Mouse (Mus musculus): ENCODE data around the gene Gemin6.
"Not testable (repeated sequence)": the region's sequence is repeated elsewhere in the genome, so short reads cannot be mapped to it uniquely, and the experiment has no call there.

Gemin6 gene

DNA sequence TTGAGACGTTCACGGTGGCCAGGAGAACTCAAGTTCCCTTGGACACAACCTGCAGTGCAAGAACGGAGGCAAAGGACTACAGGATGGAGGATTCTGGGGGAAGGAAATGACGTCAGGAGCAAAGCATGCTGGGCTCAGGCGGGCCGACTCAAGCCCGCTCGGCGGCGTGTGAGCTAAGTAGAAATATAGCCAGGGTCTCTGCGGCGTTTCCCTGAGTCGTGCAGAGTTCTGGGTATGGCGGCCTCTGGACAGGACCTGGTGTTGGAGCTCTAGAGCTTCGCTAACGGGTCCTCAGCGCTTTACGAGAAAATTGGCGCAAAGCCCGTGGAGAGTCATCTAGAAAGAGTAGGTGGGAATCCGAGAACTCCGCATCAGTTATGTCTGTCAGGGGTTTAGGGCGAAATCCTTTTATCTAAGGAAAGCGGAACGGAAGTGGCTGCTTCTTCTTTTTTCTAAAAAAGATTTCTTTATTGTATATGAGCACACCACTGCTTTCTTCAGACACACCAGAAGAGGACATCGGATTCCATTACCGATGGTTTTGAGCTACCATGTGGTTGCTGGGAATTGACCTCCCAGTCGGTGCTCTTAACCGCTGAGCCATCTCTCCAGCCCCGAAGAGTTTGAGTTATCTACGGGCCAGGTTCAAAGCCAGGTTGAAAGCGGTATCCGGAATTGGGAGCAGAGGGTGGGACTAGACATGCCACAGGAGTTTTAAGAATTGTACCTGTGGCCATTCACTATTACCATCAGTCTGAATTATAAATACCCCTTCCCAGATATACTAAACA lies at the start of gene Gemin6:
Gene Gemin6, plus strand, starts transcription at position 116 of the 791 bp plus-strand sequence.
- DNase-seq (ENCODE audit: low spot score in 2 of 2), result peak; percentile 77 to 87

DNA sequence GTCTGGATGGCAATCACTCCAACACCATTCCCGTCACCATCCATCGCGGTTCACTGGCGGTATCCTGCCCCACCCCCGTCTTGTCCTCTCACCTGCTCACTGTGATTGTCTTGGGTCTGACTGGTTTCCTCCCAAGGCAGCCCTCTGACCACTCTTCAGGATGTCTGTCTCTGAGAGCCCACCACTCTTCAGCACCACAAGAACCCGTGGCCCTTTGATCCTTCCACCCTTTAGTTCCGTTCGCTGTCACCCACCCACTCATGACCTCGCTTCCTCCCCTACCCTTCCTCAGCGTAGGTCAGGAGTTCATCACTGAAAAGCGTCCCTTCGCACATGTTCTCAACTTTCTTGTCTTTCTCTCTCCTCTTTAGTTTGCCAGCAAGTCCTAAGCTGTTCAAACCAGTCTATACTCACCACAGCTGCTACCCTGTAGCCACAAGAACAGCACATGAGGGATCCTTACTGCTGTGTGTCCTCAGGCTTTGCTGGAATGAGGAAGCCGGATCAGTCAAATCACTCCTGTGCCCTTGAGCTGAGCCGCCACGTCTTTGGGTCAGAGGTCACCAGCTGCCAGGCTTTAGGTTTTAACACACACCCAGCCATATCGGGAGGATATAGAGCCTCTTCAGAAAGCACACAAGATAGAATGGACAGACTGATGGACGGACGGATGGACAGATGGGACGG lies 49.4 kb upstream of the Gemin6 start:
- no peak for DNase-seq (ENCODE audit: low spot score in 2 of 2)

DNA sequence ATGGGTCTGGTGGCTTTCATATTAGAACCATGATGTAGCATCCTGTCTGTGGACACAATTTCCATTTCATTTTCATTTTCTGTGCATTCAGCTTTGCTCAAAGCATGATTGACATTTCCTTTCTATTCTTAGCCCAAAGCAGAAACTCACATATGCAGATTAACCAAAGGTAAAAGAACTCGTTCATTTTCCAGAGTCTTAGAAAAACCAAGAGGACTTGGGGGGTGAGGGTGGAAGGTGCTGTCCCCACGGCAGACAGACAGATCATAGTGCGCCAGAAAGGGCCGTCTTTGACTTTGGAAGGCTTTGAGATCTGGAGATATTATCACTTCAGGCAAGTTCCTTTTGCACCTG lies 48.9 kb upstream of the Gemin6 start:
- no peak for DNase-seq (ENCODE audit: low spot score in 2 of 2)

DNA sequence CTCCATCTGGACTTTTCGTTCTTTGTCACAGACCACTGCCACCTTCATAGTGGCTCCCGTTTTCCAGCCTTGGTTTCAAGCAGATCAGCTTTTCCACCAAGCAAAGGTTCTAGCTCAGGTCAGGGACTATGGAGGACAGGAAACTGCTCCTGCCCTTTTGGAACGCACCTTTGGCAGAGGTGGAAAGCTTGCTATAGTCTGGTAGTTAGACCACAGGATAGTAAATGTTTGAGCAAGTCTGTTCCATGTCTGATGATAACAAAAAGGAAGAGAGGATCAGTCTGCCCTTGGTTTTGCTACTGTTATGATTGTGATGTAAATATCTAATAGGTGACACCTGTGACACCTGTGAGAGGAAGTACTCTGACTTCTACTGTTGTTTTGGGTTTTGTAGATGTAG lies 48.3 kb upstream of the Gemin6 start:
- no peak for DNase-seq (ENCODE audit: low spot score in 2 of 2)

DNA sequence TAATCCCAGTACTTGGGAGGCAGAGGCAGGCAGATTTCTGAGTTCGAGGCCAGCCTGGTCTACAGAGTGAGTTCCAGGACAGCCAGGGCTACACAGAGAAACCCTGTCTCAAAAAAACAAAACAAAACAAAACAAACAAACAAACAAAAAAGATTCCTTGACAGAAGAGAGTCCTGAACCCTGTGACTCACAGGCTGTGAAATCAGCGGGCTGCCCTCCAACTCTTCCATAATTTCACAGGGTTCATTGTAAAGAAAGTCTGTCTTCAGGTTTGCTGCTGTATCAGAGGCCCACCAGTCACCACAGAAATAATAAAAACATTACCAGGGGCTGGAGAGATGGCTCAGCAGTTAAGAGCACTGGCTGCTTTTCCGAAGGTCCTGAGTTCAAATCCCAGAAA lies 45.4 kb upstream of the Gemin6 start:
- DNase-seq (ENCODE audit: low spot score in 2 of 2), result not testable (repeated sequence)

DNA sequence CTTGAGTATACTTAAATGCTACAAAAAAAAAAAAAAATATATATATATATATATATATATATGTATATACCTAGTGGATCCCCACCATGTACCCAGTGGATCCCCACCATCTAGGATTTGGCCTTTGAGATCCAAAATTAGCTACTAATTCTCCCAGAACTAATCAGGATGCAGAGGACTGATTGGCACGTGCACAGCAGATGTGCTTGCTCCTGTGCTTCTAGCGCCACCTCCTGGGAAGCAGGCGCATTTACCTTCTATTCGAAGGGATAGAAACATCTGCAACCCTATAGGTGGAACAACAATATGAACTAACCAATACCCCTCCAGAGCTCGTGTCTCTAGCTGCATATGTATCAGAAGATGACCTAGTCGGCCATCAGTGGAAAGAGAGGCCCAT lies 44.3 kb upstream of the Gemin6 start:
- DNase-seq (ENCODE audit: low spot score in 2 of 2), result peak; percentile 62 to 83

DNA sequence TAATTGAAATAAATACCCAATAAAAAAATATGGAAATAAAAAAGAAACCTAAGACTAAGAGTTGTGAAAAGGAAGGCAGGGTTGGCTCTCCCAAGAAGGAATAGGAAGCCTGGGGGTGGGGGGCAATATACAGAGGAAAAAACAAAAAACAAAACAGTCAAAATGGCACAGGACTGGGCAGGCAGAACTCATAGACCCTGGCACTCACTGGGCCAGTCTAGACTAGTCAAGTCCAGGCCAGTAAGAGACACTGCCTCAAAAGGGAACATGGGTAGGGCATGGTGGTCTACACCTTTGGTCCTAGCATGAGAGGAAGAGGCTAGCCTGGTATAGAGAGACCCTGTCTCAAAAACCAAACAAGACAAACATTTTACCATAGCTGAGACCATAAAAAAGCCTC lies 43.8 kb upstream of the Gemin6 start:
- DNase-seq (ENCODE audit: low spot score in 2 of 2), result no peak

DNA sequence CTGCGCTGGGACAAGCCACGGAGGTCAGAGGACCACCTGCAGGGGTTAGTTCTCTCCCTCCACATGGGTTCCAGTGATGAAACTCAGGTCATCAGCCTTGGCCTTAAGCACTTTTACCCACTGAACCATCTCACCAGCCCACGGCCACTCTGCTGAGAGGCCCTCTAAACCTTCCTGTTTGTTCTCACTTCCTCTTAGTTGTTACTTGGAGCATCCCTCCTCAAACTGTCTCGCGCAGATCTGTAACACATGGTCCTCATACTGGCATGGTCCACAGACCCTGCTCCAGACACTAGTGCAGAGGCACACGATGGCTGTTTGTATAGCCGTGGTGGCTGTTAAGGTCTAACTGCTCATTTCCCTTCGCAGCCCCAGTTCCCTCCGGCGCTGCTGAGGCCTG lies 40.6 kb upstream of the Gemin6 start:
- no peak for DNase-seq (ENCODE audit: low spot score in 2 of 2)

DNA sequence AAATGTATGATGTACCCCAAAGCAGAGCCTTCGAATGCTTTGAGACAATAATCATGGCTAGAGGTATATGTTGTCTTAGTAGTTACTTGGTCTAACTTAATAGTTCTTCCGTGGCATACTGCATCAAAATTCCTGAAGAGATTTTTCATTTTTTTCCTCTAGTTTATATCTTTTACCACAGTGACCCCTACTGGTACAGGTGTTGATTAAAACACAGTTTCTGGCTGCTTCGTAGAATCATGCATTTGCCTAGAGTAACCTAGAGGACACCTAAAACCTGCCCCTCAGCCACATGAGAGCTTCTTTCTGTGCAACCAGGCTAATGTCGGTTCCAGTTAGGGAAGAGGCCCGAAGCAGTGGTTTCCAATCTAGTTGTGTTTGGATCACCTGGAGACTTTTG lies 31.2 kb upstream of the Gemin6 start:
- DNase-seq (ENCODE audit: low spot score in 2 of 2), result no peak

DNA sequence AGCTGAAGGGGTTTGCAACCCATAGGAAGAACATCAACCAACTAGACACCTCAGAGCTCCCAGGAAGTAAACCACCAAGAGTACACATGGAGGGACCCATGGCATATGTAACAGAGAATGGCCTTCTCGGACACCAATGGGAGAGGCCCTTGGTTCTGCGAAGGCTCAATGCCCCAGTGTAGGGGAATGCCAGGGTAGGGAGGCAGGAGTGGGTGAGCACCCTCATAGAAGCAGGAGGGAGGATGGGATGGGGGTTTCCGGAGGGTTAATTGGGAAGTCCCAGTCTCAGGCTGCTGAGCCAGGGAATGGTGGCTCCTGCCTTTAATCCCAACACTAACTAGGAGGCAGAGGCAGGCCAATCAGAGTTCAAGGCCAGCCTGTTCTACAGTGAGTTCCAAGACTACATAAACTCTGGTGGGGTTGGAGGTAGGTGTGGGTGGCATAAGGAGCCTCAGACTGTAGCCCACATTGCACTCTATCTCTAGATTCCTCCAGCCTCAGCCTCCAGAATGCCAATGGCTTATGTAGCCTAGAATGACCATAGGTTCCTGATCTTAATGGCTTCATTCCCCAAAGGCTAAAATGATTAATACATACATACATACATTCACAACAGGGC lies 25.0 kb upstream of the Gemin6 start:
- no peak for DNase-seq (ENCODE audit: low spot score in 2 of 2)

DNA sequence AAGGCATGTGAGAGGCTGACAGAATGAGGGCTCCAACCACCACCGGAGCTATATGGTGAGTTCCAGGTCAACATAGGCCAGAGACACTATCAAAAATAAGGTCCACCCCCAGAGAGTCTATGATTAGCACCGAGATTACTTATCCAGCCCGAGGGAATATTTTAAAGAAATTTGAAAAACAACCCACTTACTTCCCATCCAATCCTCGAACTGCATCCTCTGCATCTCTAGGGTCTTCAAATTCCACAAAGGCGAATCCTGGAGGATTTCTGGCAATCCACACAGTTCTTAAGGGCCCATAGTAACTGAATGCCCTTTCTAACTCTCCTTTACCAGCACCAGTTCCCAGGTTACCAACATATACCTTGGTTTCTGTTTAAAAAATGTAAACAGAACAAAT lies 18.6 kb upstream of the Gemin6 start:
- DNase-seq (ENCODE audit: low spot score in 2 of 2), result no peak

DNA sequence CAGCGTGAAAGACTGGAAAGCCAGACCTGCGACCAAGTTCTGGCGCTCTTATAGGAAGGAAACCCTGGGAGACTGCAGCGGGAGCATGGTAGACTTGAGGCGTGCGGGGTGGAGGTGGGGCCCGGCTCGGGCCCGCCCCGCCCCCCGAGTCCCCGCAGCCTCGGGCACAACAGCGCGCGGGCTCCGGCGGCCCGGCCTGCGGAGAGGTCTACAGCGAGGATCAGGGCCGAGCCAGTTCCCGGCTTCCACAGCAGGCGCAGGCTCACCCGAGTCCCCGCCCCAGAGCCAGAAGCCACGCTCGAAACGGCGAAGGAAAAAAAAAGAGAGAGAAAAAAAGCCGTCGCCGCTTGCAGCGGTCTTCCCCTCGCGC lies 18.0 kb upstream of the Gemin6 start:
- DNase-seq (ENCODE audit: low spot score in 2 of 2), result peak; percentile 54 to 83

DNA sequence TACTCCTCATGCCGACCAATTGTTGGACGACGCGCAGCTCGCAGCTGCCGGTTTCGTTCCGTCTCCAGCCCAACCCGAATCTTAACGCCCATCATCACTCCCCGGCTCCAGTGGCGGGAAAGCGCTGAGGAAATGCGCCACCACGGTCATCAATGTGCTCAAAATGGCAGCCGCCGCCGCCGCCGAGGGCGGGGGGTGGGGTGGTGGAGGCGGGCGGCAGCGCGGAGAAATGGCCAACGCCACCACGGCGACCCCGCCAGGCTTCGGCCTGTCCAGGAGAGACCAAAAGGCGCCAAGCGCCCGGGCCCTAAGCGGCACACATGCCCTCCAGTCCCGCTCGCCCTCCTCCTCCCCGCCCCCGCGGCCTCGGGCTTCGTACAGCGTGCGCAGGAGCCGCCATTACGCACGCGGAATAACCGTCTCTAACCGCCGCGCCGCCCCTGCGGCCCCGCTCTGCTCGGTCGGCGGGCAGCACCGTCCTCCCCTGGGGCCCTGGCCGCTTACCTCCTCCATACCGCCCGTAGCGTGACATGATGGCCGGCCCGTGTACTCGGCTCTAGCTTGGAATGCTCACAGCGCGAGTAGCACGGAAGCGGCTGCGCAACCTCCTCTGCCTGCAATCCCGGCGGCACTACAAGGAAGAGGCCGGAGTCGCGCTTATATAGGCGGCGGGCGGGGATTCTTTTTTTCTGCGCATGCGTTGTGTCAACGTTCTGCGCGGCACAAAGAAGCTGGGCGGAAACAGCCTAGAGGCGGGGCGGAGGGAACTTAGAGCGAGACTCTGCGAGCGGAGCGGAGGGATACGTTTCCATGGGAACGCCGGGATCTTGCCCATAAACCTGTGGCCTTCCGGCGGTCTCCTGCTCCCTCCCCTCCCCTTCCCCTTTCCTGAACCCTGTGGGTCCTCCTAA lies 17.3 kb upstream of the Gemin6 start, which contains the start of the genes Srsf7 and Ttc39d:
Gene Srsf7, minus strand, starts transcription at position 637 of the 911 bp plus-strand sequence.
Gene Ttc39d, plus strand, starts transcription at position 790 of the 911 bp plus-strand sequence.
- DNase-seq (ENCODE audit: low spot score in 2 of 2), result peak; percentile 98 to 100

DNA sequence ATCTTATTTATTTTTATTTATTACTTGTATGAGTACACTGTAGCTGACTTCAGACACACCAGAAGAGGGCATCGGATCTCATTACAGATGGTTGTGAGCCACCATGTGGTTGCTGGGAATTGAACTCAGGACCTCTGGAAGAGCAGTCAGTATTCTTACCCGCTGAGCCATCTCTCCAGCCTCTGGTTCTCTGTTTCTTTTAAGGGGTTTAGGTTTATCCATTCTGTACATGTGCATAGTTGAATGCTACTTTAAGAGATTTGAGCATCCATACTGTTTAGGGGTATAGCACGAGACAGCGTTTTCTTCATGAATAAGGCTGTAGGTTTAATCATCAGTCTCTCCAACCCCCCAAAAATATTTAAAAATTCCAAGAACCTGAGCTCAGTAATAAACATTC lies 10.2 kb upstream of the Gemin6 start:
- DNase-seq (ENCODE audit: low spot score in 2 of 2), result not testable (repeated sequence)

DNA sequence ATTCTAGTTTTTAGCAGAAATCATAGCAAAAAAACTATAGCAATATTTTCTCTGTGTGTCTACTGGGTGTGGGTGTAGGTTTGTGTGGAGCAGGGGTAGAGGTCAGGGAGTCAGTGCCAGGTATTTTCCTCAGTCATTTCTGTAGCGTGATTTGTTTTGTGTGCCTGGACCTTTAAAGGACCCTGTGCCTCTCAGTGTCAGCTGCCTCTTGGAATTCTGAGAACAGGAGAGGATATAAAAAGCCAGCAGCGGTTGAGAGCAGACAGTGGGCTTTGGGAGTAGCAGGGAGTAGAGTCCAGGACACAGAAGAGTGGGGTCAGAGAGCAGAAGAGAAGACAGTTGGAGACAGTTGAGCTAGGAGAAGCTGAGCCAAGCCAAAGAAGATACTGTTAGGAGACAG lies 4.1 kb upstream of the Gemin6 start:
- no peak for DNase-seq (ENCODE audit: low spot score in 2 of 2)

DNA sequence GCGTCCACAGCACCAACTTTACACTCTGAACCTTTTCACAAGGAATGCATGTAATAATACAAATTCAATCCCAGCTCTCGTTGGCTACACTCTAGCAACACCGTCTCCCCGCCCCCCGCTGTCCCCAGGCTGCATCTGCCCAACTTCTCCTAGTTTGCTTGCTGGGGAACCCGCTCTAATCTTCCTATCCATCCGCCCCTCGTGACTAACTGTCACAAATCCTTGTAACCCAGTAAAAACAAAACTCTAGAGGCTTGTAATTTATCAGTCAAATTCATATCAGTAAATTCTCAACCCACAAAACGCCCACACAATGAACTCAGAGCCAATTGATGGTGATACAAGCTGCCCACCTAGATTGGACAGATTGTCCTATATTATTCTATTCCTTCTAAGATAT lies 3.0 kb upstream of the Gemin6 start:
- no peak for DNase-seq (ENCODE audit: low spot score in 2 of 2)

DNA sequence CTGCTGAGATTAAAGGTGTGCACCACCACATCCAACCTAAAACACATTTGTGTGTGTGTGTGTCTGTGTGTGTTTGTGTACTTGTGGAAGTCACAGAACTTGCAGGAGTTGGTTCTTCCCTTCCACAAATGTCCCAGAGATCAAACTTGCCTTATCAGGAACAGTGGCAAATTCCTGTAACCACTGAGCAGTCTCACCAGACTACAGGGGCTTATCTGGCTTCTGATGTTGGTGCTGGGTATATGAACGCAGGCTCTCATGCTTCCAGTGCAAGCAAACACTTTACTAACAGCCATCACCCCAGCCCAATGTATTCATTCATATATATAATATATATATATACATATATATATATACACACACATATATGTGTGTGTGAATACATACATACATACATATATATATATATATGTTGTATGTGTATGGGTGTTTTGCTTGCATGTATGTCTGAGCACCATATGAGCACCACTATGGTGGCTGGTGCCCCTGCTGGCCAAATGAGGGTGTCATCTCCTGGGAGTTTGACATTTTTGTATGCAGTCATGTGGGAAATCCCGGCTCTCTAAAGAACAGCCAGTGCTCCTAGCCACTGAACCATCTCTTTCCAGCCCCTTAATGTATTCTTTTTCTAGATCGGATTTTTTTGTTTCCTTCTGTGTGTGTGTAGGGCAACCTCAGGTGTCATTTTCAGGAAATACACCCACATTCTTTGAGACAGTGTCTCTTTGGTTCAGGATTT lies 2.2 kb upstream of the Gemin6 start:
- peak in 1 of 2 experiments; percentile 40 for DNase-seq (ENCODE audit: low spot score in 2 of 2)

DNA sequence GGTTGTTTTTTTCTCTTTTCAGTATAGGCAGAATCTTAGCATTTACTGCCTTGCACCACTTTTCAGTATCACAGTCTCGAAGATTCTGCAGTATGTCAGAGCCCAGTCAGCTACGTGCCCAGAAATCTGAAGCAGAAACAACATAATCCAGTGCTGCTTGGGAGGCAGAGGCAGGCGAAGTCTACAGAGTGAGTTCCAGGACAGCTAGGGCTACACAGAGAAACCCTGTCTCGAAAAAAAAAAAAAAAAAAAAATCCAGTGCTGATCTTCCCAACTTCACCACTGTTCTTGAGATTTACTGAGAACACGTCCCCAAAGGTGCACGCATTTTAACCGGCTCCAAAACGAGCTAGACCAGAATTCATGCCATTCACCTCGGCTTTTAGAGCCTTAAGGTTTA lies 412 bp upstream of the Gemin6 start:
- DNase-seq (ENCODE audit: low spot score in 2 of 2), result no peak

DNA sequence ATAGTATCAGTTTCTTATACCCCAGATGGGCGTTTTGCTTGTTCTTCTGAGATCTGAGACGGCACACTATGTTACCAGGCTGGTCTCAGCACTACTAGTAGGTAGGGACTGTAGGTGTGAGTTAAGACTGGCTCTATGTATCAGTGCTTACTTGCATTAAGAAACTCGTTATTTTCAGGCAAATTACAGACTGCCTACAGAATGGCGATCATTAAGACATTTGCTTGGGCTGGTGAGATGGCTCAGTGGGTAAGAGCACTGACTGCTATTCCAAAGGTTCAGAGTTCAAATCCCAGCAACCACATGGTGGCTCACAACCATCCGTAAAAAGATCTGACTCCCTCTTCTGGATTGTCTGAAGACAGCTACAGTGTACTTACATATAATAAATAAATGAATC lies 901 bp downstream of the Gemin6 start:
- DNase-seq (ENCODE audit: low spot score in 2 of 2), result not testable (repeated sequence)

DNA sequence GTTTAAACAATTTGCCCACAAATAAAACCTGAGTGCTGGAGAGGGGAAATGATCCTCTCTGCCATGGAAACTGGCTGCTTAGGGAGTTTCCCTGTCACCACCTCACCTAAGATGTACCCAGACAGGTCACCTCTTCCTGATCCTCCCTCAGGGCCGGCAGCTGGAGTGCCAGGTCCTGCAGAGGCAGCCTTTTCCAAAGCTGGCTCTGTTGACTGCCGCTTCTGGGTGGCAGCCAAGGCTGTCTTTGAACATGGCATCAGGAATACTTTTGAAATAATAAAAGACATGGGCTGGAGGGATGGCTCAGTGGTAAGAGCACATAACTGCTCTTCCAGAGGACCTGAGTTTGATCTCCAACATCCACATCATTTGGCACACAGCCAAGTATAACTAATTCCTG lies 5.2 kb downstream of the Gemin6 start:
- no peak for DNase-seq (ENCODE audit: low spot score in 2 of 2)

DNA sequence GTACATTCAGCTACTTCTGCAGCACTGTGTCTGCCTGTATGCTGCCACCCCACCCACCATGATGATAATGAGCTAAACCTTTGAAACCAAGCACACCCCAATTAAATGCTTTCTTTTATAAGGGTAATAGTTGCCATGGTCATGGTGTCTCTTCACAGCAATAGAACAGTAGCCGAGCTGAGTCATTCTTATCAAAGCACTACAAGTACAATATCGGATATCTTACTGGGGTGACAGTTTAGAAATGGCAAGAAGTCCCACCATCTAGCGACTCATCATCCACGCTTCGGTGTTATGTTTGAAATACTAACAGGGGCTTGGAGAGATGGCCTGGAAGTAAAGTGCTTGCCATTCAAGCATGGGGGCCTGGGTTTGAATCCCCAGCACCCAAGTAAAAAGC lies 9.6 kb downstream of the Gemin6 start:
- DNase-seq (ENCODE audit: low spot score in 2 of 2), result no peak

All from spleen, postnatal 4 days (tissue).